Mouse (Mus musculus) bone marrow macrophage, adult 2 months (primary cell): Measurements from ENCODE around the gene Gm44596.

Source experiments
- CTCF ChIP-seq: IDR thresholded peaks from 2 replicates; pipeline ENCODE4 v1.5.1; 2012; ENCODE audit warnings: low read depth, mild to moderate bottlenecking, low read length, moderate library complexity
- POLR2A ChIP-seq: IDR thresholded peaks from 2 replicates; pipeline ENCODE4 v1.6.1; 2012; ENCODE audit warnings: mild to moderate bottlenecking, low read depth, low read length, borderline replicate concordance

- TF ChIP-seq POLR2A (no peak), CTCF (no peak)
Observed at GRCm38 (mm10) chr6:128345623-128346022, 29.7 kb upstream of the Gm44596 start.
